Mouse (Mus musculus) embryonic facial prominence, embryonic 12.5 days (tissue): Measurements from ENCODE around the gene Amigo1. TPM values are rescaled to one million over a fixed set of nuclear protein-coding genes. Genes with fewer than 3 reads are reported as not detected.
A peak's percentile ranks its signal among the peaks of the same experiment; 100 is the strongest.

ENCODE experiments used
- ATAC-seq: fragments of 200-750 bp; cut with Nextera tagmentation; 2 replicates; pipeline ENCODE4 v1.8.0; 2017; ENCODE audit not compliant: insufficient number of reproducible peaks, insufficient read depth, low FRiP score, low TSS enrichment
- H3K27ac ChIP-seq: fragments of 300-500 bp; sonication (generic); 2 replicates; pipeline ENCODE4 v1.5.1; 2016; ENCODE audit warnings: mild to moderate bottlenecking
- H3K27me3 ChIP-seq: fragments of 300-500 bp; sonication (generic); 2 replicates; pipeline ENCODE4 v1.6.1; 2016; ENCODE audit warnings: mild to moderate bottlenecking, moderate library complexity
- H3K36me3 ChIP-seq: fragments of 300-500 bp; sonication (generic); 2 replicates; pipeline ENCODE4 v1.6.1; 2016; ENCODE audit warnings: mild to moderate bottlenecking
- H3K4me1 ChIP-seq: fragments of 300-500 bp; sonication (generic); 2 replicates; pipeline ENCODE4 v1.6.1; 2016
- H3K4me2 ChIP-seq: fragments of 300-500 bp; sonication (generic); replicated peaks from 2 replicates; pipeline ENCODE4 v1.6.1; 2016; ENCODE audit warnings: mild to moderate bottlenecking, moderate library complexity
- H3K4me3 ChIP-seq: fragments of 300-500 bp; sonication (generic); 2 replicates; pipeline ENCODE4 v1.5.1; 2016; ENCODE audit warnings: mild to moderate bottlenecking
- H3K9ac ChIP-seq: fragments of 300-500 bp; sonication (generic); 2 replicates; pipeline ENCODE4 v1.6.1; 2016; ENCODE audit warnings: mild to moderate bottlenecking, moderate library complexity
- H3K9me3 ChIP-seq: fragments of 300-500 bp; sonication (generic); 2 replicates; pipeline ENCODE4 v1.6.1; 2016; ENCODE audit warnings: mild to moderate bottlenecking, moderate library complexity
- WGBS: fragments of 180-500 bp; shearing (Covaris S2); methylation state at CpG from one replicate; pipeline ENCODE4 v1.1.7; 2016; 5-methylcytosine and 5-hydroxymethylcytosine counted together
- polyA plus RNA-seq: library from polyadenylated mRNA; unstranded; fragments of >200 nt; fragmentation: Nextera tagmentation; extraction: Ambion mirVana; gene quantifications from 2 replicates; pipeline ENCODE4 v1.2.1, GENCODE M21; 2016

Gene Amigo1
- polyA plus RNA-seq, result 7.9 and 8.5 TPM in 2 replicates

DNA sequence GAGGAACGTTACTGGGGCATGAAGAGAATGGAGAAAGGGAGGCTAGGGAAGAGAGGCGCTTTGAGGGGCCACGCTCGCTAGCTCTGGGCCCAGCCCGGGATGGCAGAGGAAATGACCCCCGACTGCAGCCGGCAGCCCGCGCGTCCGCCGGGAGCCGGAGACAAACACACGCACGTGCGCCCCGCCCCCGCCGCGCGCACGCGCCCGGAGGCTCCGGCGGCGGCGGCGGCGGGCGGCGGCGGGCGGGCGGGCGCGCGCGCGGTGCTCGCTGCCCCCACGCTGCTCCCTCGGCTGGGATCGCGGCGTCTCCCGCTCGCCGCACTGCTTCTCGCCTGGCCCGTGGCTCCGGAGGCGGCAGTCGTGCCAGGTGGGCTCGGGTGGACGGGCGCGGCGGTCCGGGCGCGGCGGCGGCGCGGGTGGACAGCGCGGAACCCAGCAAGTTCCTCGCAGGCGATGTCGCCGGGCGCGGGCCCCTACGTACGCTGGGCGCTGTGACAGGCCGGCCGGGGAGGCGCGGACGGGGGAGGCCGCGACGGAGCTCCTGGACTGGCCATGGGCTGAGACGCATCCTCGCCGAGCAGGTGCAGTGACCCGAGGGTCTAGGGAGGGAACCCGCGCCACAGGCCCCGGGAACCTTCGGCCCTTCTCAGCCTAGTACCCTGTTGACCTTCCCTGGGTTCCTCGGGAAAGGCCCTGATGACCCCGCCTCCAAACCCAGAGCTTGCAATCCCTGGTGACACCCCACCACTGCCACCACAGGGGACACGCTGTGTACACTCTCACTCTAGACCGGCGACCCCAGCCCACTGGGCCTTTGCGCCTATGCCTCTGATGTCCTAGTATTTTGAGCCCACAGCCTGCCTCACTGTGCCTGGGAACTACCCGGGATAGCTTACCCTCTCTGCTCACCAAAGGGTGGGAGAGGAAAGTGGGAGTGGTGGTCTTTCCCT lies at the start of gene Amigo1:
Amigo1 (plus strand) TSS at position 238 of the 950 bp plus-strand sequence.
- H3K4me2 ChIP-seq, result peak within 1 kb of the TSS; percentile 75
- peaks cover 20% of the 10 kb centered on the region for H3K27me3 ChIP-seq
- 2% methylated on average over 96 of the region's 100 CpGs for WGBS
- peak within 1 kb of the TSS; percentile 72 for H3K9ac ChIP-seq
- no peaks in the 10 kb centered on the region for H3K36me3 ChIP-seq
- H3K9me3 ChIP-seq, result no peaks in the 10 kb centered on the region
- peak; percentile 78 for ATAC-seq
- peaks cover 10% of the 10 kb centered on the region; the same call in 1 of the 2 replicates for H3K4me1 ChIP-seq
- no peak within 1 kb of the TSS for H3K27ac ChIP-seq
- H3K4me3 ChIP-seq, result peak within 1 kb of the TSS; percentile 76

DNA sequence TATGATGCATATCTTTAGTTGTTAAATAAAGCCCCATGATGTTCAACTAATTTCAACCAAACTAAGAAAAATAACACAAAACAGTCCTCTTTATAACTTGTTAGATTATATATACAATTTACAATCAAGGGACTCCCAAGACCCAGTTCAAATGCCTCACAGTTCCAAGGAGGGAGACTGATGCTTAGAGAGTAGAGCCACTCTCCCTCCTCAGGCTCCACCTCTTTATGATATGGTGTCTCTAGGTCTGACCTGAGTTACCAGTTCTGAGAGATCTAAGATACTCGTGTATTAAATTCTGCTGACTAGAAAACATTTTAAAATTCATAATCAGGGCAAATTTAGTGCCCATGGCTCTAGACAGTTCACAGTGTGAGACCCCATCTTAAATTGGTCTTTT lies 47.0 kb upstream of the Amigo1 start:
- Histone ChIP-seq H3K9me3 (no peaks in the 10 kb centered on the region), H3K9ac (no peak overlapping the region), H3K4me1 (no peaks in the 10 kb centered on the region), H3K4me2 (no peak overlapping the region), H3K27ac (no peak overlapping the region), H3K36me3 (peaks cover 16% of the 10 kb centered on the region; the same call in 1 of the 2 replicates), H3K4me3 (no peak overlapping the region), H3K27me3 (no peaks in the 10 kb centered on the region)
- WGBS, result 83% methylated on average over 1 of the region's 1 CpGs
- no peak for ATAC-seq

DNA sequence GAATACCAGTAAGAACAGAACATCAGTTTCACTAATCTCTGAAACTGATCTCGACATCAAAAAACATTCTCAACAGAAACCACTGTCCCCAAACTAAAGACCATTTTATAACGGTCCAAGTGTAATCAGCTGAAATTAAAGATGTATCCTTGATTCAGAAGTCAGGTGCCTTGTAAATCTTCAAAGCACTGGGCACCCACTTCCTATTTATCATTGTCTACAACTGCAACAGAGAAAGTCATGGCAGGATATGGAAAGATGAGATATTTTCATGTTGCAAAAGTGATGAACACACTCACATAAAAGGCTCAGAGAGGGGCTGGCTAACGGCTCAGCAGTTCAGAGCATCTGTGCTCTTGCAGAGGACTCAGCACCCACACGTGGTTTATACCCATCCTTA lies 45.3 kb upstream of the Amigo1 start:
- no peaks in the 10 kb centered on the region for H3K9me3 ChIP-seq
- H3K4me3 ChIP-seq, result no peak overlapping the region
- peaks cover 4% of the 10 kb centered on the region for H3K4me1 ChIP-seq
- H3K9ac ChIP-seq, result no peak overlapping the region
- no peak overlapping the region for H3K4me2 ChIP-seq
- WGBS, result 82% methylated on average over 4 of the region's 4 CpGs
- peaks cover 16% of the 10 kb centered on the region; the same call in 1 of the 2 replicates for H3K36me3 ChIP-seq
- no peak overlapping the region for H3K27ac ChIP-seq
- ATAC-seq, result no peak
- no peaks in the 10 kb centered on the region for H3K27me3 ChIP-seq

DNA sequence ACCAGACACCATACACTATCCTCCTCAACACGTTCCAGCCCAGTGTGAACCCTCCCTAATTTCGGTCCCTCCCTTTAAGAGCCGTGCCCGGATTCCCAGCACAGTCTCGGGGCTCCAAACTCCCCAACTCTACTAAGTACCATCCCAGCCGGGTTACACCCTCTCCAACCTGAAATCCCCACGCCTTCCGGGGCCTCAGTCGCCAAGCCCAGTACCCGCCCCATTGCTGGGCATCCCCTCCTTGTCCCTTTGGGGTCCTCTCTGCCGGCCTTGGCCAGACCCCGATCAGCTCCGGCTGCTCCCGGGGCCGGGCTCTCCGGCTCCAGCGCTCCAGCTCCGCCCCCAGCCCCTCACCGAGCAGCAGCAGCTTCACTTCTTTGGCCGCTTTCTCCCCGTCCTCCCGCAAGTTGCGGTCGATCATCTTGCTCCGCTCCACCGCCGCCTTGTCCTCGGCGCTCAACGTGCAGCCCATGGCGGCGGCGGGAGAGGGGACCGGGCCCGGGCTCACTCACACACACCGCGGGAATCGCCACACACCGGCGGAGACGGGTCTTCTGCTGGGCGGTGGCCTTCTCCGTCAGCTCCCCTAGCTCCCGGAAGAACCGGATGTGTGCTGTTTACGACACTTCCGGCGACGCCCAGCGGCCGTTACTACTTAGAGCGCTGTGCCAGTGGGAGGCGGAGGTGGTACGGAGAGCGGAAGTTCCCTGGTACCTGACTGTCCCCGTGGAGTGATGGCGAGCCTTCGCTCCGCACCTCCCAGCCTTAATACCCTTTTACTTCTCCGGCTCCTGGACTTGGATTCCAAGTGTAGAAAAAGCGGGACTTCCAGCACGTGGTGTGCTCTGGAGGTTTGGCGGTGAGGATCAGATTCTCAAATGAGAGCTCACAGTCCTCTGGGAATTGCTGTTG lies 40.3 kb upstream of the Amigo1 start, which contains the start of gene Gnai3:
Gnai3 (minus strand) TSS at position 613 of the 912 bp plus-strand sequence.
- H3K27ac ChIP-seq, result peak within 1 kb of the TSS; percentile 91
- H3K4me3 ChIP-seq, result peak within 1 kb of the TSS; percentile 86
- peak within 1 kb of the TSS; percentile 87 for H3K9ac ChIP-seq
- H3K9me3 ChIP-seq, result no peaks in the 10 kb centered on the region
- H3K27me3 ChIP-seq, result no peaks in the 10 kb centered on the region
- peaks cover 8% of the 10 kb centered on the region for H3K4me1 ChIP-seq
- H3K4me2 ChIP-seq, result peak within 1 kb of the TSS; percentile 58
- WGBS, result under 1% methylated on average over 63 of the region's 63 CpGs
- ATAC-seq, result peak; percentile 93
- no peaks in the 10 kb centered on the region for H3K36me3 ChIP-seq

DNA sequence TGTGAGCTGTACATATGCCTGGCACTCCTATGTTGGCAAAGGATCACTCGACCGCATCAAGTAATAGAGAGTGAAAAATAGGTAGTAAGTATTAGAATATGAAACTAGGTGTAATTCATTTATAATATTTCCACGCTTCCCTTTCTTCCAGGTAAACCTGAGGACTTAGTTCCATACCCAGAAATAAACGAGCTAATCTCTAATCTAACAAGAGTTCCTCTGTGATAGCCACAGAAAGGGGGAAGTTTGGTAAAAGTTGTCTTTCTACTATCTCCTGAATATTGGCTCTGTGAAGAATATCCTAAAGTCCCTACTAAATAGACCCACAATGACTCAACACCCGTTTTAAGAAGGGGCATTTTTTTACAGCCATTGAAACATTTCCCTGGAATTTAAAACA lies 39.5 kb upstream of the Amigo1 start:
- peaks cover 8% of the 10 kb centered on the region for H3K4me1 ChIP-seq
- H3K9ac ChIP-seq, result peak overlapping the region; percentile 87; the same call in 1 of the 2 replicates
- H3K27me3 ChIP-seq, result no peaks in the 10 kb centered on the region
- H3K4me2 ChIP-seq, result peak overlapping the region; percentile 58
- H3K4me3 ChIP-seq, result peak overlapping the region; percentile 86
- H3K36me3 ChIP-seq, result no peaks in the 10 kb centered on the region
- no peak overlapping the region for H3K27ac ChIP-seq
- 61% methylated on average over 5 of the region's 5 CpGs for WGBS
- no peak for ATAC-seq
- H3K9me3 ChIP-seq, result no peaks in the 10 kb centered on the region

DNA sequence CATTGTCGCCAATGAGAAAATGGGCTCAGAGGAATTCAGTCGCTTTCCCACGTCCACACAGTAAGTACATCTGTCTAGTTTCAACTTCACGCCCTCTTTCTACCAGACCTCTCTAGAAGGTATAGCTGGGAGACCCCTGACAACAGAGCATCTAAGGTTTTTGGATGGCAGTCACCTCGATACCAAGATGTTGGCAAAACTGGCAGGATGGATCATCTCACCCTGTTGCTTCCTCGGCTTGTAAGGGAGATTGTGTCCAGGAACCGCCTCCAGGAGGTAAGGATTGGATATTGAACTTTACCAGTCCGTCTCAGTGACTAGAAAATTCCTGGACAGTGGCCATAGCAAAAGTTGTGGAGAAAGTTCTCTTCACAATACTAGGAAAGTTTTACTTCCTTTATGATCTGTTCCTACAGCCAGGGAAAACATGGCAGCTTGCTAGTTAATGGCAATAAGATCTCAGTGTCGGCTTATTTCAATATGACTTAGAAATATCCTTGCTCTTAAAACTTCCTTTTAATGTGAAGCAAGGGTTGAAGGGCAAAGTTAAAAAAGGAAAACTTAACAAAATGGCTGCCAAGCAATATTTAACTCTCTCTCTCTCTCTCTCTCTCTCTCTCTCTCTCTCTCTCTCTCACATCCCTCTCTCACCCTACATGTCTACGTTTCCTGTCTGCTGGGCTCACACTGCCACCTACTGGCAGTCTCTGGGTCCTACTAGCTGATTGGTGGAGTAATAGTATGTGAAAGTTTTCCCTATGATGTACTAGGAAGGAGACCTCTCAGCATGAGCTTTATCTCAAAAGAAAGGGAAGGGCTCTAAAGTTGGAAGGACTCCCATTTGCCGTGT lies 38.5 kb upstream of the Amigo1 start:
- H3K4me3 ChIP-seq, result no peak overlapping the region
- H3K4me2 ChIP-seq, result no peak overlapping the region
- H3K36me3 ChIP-seq, result no peaks in the 10 kb centered on the region
- no peak overlapping the region for H3K9ac ChIP-seq
- ATAC-seq, result no peak
- no peaks in the 10 kb centered on the region for H3K9me3 ChIP-seq
- H3K4me1 ChIP-seq, result peaks cover 8% of the 10 kb centered on the region
- 70% methylated on average over 11 of the region's 11 CpGs for WGBS
- no peak overlapping the region for H3K27ac ChIP-seq
- H3K27me3 ChIP-seq, result no peaks in the 10 kb centered on the region

DNA sequence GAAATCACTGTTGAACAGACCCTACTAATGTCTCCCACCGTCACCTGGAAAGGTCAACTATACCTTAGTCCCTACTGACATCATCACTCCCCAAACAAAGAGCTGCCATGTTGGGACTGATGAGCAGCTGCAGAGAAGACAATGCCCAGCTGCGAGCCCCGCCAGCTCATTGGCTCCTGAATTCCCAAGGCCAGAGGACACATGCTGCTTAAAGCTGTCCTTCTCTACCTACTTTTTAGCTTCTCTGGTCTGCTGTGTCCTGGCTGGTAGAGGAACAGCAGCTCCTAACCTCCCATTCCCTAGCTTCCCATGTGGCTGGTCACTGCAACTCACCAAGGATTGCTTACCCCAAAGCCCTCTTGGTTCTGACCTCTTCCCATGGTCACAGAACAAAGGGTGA lies 33.8 kb upstream of the Amigo1 start:
- Histone ChIP-seq H3K4me2 (no peak overlapping the region), H3K9me3 (no peaks in the 10 kb centered on the region), H3K4me3 (no peak overlapping the region), H3K4me1 (no peaks in the 10 kb centered on the region), H3K36me3 (no peaks in the 10 kb centered on the region), H3K9ac (no peak overlapping the region), H3K27ac (no peak overlapping the region), H3K27me3 (no peaks in the 10 kb centered on the region)
- ATAC-seq, result no peak
- 91% methylated on average over 3 of the region's 3 CpGs for WGBS

DNA sequence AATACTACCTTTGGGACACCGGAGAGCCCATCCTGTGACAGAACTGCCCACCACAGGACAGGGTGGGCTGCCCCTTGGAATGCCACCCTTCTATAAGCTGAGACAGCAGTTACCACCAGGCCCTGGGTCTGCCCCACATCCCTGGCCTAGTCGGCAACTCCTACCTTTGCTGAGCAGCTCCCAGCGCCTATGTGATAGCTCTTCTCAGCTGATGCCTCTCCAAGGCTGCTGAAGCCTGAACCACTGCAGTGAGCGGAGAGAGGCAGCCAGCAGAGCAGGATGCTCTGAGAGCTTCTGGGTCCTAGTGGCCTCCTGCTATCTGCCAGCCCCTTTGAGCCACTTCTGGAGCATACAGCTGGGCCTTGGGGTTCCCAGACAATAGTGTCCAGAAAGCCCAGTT lies 31.5 kb upstream of the Amigo1 start, which contains the start of gene Gpr61:
Gpr61 (minus strand) TSS at position 227 of the 400 bp plus-strand sequence.
- H3K36me3 ChIP-seq, result no peaks in the 10 kb centered on the region
- no peak within 1 kb of the TSS for H3K9ac ChIP-seq
- no peak within 1 kb of the TSS for H3K4me3 ChIP-seq
- no peak for ATAC-seq
- no peaks in the 10 kb centered on the region for H3K27me3 ChIP-seq
- H3K9me3 ChIP-seq, result no peaks in the 10 kb centered on the region
- 47% methylated on average over 4 of the region's 4 CpGs for WGBS
- 0 out of 2 replicates have a peak, but pooled peaks cover 3% of the 10 kb centered on the region for H3K4me1 ChIP-seq
- no peak within 1 kb of the TSS for H3K4me2 ChIP-seq
- no peak within 1 kb of the TSS for H3K27ac ChIP-seq

DNA sequence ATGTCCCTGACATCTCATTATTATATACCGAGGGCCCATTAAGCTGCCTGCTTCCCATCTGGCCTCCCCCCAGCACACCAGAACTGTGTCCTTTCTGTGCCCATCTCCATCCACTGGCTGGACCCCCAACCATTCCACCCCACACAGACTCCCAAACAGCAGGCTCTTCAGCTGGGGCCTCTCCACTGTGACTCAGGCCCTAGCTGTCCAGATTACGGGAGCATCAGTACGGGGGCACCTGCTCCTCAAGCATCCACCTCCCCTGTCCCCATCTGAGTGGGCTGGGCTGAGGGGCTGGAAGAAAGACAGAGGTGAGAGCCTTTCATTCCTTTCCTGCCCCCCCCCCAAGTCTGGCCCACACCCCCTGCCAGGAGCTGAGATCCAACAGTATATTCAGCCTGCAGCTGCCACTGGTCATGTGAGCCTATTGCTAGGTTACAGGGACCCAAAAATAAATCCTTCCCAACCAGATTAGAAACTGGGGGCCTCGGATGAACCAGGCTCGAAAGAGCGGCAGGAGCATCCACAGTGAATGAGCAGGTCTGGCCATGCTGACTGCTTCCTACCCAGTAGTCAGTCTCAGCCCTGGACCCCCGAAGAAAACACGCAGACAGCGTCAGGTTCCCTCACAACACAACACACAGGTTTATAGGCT lies 27.6 kb upstream of the Amigo1 start:
- Histone ChIP-seq H3K4me2 (no peak overlapping the region), H3K4me3 (no peak overlapping the region), H3K9me3 (no peaks in the 10 kb centered on the region), H3K36me3 (no peaks in the 10 kb centered on the region), H3K27ac (no peak overlapping the region), H3K4me1 (0 out of 2 replicates have a peak, but pooled peaks cover 3% of the 10 kb centered on the region), H3K27me3 (0 out of 2 replicates have a peak, but pooled peaks cover 5% of the 10 kb centered on the region), H3K9ac (no peak overlapping the region)
- WGBS, result 67% methylated on average over 9 of the region's 9 CpGs
- ATAC-seq, result no peak

DNA sequence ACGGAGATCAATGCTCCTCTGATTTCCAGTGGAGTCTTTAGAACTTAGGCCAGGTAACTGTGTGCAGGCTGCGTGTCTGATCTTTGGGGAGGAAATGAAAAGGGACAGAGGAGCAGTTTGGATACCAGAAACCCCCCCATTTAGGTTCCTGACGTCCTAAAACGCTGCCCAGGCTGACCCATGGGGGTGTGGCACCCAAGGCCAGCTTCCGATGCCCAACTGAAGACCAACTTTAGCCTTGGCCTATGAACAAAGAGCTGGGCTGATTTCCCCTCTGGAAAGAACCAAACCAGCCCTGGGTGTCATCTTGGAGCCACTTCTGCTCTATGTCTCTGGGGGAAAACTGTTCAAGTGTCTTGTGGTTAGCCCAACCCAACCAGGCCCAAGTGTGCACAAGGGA lies 22.0 kb upstream of the Amigo1 start:
- Histone ChIP-seq H3K4me1 (peaks cover 38% of the 10 kb centered on the region), H3K4me2 (no peak overlapping the region), H3K27me3 (0 out of 2 replicates have a peak, but pooled peaks cover 5% of the 10 kb centered on the region), H3K27ac (no peak overlapping the region), H3K9ac (no peak overlapping the region), H3K36me3 (no peaks in the 10 kb centered on the region), H3K9me3 (no peaks in the 10 kb centered on the region), H3K4me3 (no peak overlapping the region)
- ATAC-seq, result no peak
- WGBS, result 70% methylated on average over 5 of the region's 5 CpGs
